Mouse (Mus musculus): ENCODE data around the gene Clstn2.
A peak's percentile ranks its signal among the peaks of the same experiment; 100 is the strongest.

The Clstn2 gene

DNA sequence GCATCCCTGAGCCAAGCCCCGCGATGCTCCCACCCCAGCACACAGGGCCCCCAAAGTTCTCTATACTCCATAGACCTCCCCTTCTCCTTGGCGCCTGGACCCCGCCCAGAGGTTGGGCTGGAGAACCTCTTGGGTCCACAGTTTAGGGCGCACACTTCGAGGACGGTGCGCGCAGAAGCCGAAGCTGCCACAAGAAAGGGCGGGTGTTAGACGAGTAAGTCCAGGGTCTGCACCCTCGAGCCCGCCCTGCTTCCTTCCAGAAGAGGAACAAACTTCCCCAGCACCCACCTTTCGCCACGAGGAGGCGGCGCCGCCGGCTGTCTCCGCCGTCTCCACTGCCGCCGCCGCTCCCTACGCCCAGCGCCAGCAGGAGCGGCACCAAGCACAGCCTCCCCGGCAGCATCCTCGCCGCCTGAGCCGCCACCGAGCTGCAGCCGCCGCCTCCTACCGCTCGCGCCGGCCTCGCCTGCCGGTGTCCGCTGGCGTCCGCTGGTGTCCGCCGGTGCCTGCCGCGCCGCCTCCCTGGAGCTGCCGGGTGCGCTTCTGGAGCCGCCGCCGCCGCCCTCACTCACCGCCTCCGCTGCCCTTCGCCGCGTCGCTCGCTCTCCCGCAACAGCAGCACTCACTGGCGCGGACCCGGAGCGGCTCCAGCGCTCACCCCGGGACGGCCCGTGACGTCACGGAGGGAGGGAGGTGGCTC is at the start of gene Clstn2:
Gene Clstn2, minus strand, starts transcription at position 609 of the 700 bp plus-strand sequence.
- DNase-seq (ENCODE audit: low spot score in 2 of 2): peak in 1 of 2 experiments; percentile 26

DNA sequence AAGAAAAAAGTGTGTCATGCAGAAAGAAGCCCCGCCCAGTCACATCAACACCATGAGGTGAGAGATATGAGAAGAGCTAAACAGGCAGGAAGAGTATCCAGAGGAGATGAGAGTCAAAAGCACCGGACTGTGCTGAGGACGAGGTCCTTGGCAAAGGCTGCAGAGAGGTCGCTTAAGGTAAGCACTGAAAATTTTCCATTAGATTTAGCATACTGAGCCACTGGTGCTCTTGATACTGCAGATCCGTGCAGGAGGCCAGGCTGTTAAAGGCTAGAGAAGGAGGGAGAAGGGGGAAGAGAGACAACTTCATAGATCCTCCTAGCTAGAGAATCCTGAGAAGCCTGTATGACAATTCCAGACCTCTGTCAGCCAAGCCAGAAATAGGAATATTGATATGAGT is 34.8 kb upstream of the Clstn2 start:
- no peak for DNase-seq (ENCODE audit: low spot score in 2 of 2)

- DNase-seq (ENCODE audit: low spot score in 2 of 2): no peak
These were observed 28.7 kb upstream of the Clstn2 start for GRCm38 (mm10) chr9:98061646-98062045.

DNA sequence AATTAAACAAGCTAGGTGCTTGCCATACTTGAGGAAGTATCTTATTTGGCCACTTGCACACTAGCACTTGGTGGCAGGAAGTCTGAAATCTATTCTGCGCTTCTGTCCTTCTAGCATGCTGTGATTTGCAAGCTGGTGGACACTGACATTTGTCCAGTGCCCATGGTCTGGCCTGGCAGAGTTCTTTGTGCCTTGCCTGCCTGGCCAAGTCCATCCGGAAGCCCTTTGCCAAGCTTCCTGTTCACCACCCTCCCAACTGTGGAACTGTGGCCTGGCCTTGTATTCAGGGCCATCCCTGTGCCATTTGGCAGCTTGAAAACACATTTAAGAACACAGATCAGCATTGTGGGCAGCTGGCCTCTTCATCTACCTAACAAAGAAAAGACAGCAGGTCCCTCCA is 24.3 kb upstream of the Clstn2 start:
- DNase-seq (ENCODE audit: low spot score in 2 of 2): no peak

DNA sequence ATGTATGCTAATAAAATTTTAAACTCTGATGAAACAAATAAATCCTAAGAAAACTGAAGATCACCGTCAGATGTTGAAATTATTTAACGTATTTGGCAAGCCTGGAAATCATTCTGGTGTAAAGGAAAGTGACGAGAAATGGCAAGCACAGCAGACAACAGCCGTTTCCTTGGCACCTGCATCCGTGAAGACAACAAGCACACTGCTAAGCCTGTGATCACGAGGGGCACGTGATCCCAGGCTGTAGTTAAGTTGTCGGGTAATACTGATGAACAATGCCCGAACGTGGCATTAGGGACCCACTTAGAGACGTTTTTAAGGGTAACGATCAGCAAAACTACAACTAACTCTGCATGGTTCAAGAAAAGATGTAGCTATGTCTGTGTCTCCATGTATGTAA is 18.4 kb upstream of the Clstn2 start:
- DNase-seq (ENCODE audit: low spot score in 2 of 2): no peak

DNA sequence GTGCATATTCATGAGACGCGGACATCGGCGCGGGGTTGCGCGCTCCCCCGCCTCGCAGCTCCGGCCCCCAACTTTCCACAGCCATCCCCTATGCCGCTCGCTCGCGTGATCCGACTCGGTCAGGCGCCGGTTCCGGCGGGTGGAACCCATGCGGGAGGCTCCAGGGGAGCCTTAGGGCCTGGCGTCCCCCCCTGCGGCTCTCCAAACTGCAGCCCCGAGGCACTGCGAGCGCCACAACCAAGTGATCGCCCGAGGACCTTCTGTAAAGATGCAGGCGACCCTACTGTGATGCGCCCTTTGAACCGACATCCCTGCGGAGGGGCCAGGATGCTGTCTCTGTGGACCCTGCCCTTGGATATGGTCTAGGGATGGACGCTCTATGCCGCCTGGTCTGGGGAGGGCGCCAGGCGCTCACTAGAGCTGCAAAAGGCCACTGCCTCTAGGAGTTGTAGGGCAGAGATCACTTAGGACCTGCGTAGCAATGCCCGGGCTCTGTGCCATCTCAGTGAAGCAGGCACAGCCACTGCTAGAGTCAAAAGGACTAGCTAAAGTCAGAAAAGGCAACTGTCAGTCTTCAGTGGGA is 383 bp upstream of the Clstn2 start:
- peak in 1 of 2 experiments; percentile 45 for DNase-seq (ENCODE audit: low spot score in 2 of 2)

- DNase-seq (ENCODE audit: low spot score in 2 of 2): no peak
These were observed 946 bp downstream of the Clstn2 start for GRCm38 (mm10) chr9:98031898-98032572.

DNA sequence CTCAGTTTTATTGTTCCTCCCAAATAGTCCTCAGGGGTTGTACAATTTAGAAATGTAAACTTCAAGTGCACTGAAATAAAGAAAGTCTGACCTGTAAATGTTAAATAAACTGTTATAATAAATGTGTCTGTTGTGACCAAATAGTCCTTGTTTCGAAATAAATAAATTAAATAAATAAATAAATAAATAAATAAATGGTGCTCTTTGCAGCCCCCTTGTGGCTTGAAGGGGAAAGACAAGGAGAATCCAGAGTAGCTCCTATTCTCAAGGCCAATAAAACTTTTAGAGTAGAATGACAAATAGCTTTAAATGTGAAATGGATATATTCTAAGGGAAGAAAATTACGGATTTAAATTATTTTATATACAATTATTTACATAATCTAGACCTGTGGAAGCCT is 2.3 kb downstream of the Clstn2 start:
- DNase-seq (ENCODE audit: low spot score in 2 of 2): no peak

GRCm38 (mm10) chr9:98025548-98025947 is 7.4 kb downstream of the Clstn2 start:
- DNase-seq (ENCODE audit: low spot score in 2 of 2): no peak

DNA sequence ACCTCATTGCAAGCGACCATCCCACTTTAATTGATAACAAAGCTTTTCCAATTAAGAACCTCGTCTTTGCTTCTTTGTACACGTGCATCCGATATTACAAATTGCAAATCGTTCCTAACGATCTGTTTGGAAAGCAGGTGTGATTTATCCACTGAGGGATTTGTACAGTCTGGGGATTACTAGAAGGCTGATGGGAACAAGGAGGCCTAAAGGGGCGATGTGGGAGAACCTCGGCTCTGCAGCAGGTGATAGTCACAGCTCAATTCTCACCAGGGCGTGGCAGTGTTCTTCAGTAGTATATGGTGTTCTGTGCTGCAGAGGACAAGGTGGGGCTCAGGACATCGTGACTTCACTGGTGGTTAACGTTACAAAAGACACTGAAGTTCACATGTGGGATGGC is 9.9 kb downstream of the Clstn2 start:
- DNase-seq (ENCODE audit: low spot score in 2 of 2): no peak

- DNase-seq (ENCODE audit: low spot score in 2 of 2): no peak
These were observed 13.1 kb downstream of the Clstn2 start for GRCm38 (mm10) chr9:98019876-98020275.

DNA sequence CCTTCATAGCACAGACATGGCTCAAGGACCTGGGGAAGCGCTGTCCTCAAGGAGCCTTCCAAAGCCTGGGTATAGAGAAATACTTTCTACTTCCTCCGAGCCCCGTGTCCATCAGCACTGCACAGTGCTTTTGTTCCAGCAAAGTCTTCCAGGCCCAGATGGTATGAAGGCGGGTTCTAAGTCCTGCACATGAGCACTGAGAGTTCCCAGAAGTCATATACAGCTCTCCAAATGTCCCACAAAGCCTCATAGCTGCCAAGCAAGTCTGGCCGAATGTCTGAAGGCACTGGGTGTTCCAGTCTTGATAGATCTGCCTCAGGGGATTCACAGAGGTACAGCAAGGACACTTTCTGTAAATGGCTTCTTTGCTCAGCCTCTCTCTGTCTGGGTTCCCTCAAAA is 14.3 kb downstream of the Clstn2 start:
- DNase-seq (ENCODE audit: low spot score in 2 of 2): no peak

DNA sequence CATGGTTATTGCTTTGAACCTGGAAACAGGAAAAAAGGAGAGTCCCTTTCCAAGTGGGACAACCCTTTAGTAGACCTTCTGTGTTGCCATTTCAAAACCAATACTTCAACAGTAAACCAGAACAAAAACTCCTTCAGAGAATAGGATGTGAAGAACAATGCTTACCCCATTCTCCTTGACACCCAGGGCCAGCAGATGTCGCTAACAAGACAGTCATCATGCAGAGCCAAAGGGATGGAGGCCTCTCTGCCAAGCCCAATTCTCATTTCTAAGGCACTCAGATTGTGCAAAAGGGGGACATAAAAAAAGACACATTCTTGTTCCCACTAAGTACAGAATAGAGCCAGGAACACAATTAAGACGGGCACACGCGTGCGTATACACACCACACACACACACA is 16.4 kb downstream of the Clstn2 start:
- DNase-seq (ENCODE audit: low spot score in 2 of 2): no peak

GRCm38 (mm10) chr9:97996349-97996748 is 36.6 kb downstream of the Clstn2 start:
- peak in 1 of 2 experiments; percentile 6 for DNase-seq (ENCODE audit: low spot score in 2 of 2)

- DNase-seq (ENCODE audit: low spot score in 2 of 2): peak in 1 of 2 experiments; percentile 7
These were observed 37.3 kb downstream of the Clstn2 start for GRCm38 (mm10) chr9:97995723-97996122.

DNA sequence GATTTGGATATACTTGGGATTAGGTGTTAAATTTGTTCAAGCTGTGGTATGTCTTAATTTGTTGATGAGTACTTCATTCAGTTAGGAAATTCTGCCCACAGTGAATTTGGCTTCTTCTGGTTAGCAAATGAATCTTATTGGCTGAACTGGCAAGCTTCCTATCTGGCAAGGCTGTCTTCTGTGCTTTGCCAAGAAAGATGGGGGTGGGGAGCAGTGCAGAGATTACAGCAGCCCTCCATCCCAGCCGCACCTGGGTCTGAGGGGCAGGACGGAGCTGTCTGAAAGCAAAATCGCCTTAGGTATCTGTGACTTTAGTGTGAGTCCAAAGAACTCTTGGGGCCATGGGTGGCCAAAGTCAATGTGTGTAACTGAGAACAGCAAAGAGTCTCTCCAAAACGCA is 40.9 kb downstream of the Clstn2 start:
- peak in 1 of 2 experiments; percentile 25 for DNase-seq (ENCODE audit: low spot score in 2 of 2)

GRCm38 (mm10) chr9:97977339-97977738 is 55.6 kb downstream of the Clstn2 start:
- no peak for DNase-seq (ENCODE audit: low spot score in 2 of 2)

DNA sequence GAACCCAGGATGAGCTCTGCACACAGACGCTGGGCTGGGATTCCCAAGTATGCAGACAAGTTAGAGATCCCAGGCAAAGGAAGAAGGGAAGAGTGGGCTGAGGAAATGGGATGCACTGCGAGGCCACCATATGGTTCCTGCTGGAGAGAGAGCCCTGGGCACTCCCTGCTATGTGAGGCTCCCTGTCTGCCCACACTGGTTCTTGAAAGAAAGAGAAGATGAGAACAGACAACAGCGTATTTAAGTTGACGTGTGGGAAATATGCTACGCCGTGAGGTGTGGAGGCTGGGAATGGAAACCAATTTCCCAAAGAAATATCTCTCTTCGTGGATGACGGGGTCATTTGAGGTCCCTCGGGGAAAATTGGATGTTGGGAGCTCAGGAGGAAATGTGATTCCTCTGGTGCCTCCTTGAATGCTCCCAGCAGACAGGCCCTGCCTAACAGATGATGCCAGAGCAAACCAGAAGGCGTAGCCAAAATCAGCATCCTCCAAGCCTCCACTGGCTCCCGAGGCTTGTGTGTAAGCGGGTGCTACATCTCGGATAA is 58.1 kb downstream of the Clstn2 start:
- DNase-seq (ENCODE audit: low spot score in 2 of 2): no peak

- DNase-seq (ENCODE audit: low spot score in 2 of 2): no peak
These were observed 66.3 kb downstream of the Clstn2 start for GRCm38 (mm10) chr9:97966691-97967090.

GRCm38 (mm10) chr9:97957508-97957907 is 75.5 kb downstream of the Clstn2 start:
- no peak for DNase-seq (ENCODE audit: low spot score in 2 of 2)

- DNase-seq (ENCODE audit: low spot score in 2 of 2): peak in 1 of 2 experiments; percentile 29
These were observed 76.4 kb downstream of the Clstn2 start for GRCm38 (mm10) chr9:97956407-97957106.

- DNase-seq (ENCODE audit: low spot score in 2 of 2): no peak
These were observed 79.1 kb downstream of the Clstn2 start for GRCm38 (mm10) chr9:97953746-97954359.

All from urinary bladder, postnatal 36 days (tissue).